Mouse (Mus musculus) MEL (cell line): ENCODE data around the gene C77080. TPM values are rescaled to one million over a fixed set of nuclear protein-coding genes. Genes with fewer than 3 reads are reported as not detected.

Experiments
- DNase-seq: peaks from one replicate; pipeline ENCODE4 v3.0.0; 2011; ENCODE audit warnings: low read depth, low spot score
- H3K27ac ChIP-seq: 2 replicates; pipeline ENCODE4 v1.5.1; 2012; ENCODE audit warnings: low read depth, mild to moderate bottlenecking, control low read depth, low read length, moderate library complexity; ENCODE audit not compliant: control insufficient read depth
- H3K27me3 ChIP-seq, 2 experiments: fragments of 150-350 bp in 1 of 2; sonication (generic) in 1 of 2; 2 replicates each; pipeline ENCODE4 v1.6.1; 2012; ENCODE audit warnings: low read length in 2 of 2, mild to moderate bottlenecking in 2 of 2, improper control_type of control experiment in 1 of 2, moderate library complexity in 1 of 2; ENCODE audit not compliant: insufficient read depth in 2 of 2, control insufficient read depth in 1 of 2
- H3K36me3 ChIP-seq, 2 experiments: 2 replicates each; pipeline ENCODE4 v1.6.1; 2012 to 2014; ENCODE audit warnings: low read length in 2 of 2, improper control_type of control experiment in 1 of 2, inconsistent platforms in 1 of 2, mild to moderate bottlenecking in 1 of 2; ENCODE audit not compliant: insufficient read depth in 2 of 2, control insufficient read depth in 1 of 2
- H3K4me1 ChIP-seq, 2 experiments: fragments of 150-350 bp in 1 of 2; sonication (generic) in 1 of 2; 2 replicates each; pipeline ENCODE4 v1.6.1; 2012; ENCODE audit warnings: low read length in 2 of 2, improper control_type of control experiment in 1 of 2, mild to moderate bottlenecking in 1 of 2; ENCODE audit not compliant: insufficient read depth in 2 of 2, control insufficient read depth in 1 of 2
- H3K4me3 ChIP-seq, 2 experiments: fragments of 150-350 bp in 1 of 2; sonication (generic) in 1 of 2; 2 replicates each; pipeline ENCODE4 v1.5.1; 2012; ENCODE audit warnings: low read depth in 2 of 2, low read length in 2 of 2, mild to moderate bottlenecking in 2 of 2, moderate library complexity in 2 of 2, control low read depth in 1 of 2, improper control_type of control experiment in 1 of 2; ENCODE audit not compliant: control insufficient read depth in 1 of 2, insufficient read depth in 1 of 2
- H3K79me2 ChIP-seq: 2 replicates; pipeline ENCODE4 v1.6.1; 2012; ENCODE audit warnings: mild to moderate bottlenecking, low read length, moderate library complexity; ENCODE audit not compliant: control insufficient read depth, poor library complexity, insufficient read depth
- H3K9ac ChIP-seq: 2 replicates; pipeline ENCODE4 v1.6.1; 2012; ENCODE audit warnings: low read depth, mild to moderate bottlenecking, control low read depth, low read length, moderate library complexity; ENCODE audit not compliant: control insufficient read depth, poor library complexity, severe bottlenecking
- H3K9me3 ChIP-seq: fragments of 150-350 bp; sonication (generic); replicated peaks from 2 replicates; pipeline ENCODE4 v1.6.1; 2012; ENCODE audit warnings: mild to moderate bottlenecking, low read length, improper control_type of control experiment, moderate library complexity; ENCODE audit not compliant: insufficient read depth
- GATA1 ChIP-seq: IDR thresholded peaks from 2 replicates; pipeline ENCODE4 v1.6.1; 2011; ENCODE audit warnings: low read depth, low read length, improper control_type of control experiment
- JUND ChIP-seq: IDR thresholded peaks from 2 replicates; pipeline ENCODE4 v1.6.1; 2011; ENCODE audit warnings: low read depth, mild to moderate bottlenecking, improper control_type of control experiment, low read length
- KAT2A ChIP-seq: conservative IDR thresholded peaks from 2 replicates; pipeline ENCODE4 v1.6.1; 2012; ENCODE audit warnings: low read depth, low read length, improper control_type of control experiment, inconsistent platforms
- MAZ ChIP-seq: IDR thresholded peaks from 2 replicates; pipeline ENCODE4 v1.6.1; 2012; ENCODE audit warnings: low read depth, mild to moderate bottlenecking, inconsistent platforms, low read length, improper control_type of control experiment
- MEF2A ChIP-seq: IDR thresholded peaks from 2 replicates; pipeline ENCODE4 v1.6.1; 2014; ENCODE audit warnings: low read depth, mild to moderate bottlenecking, inconsistent platforms, low read length, improper control_type of control experiment; ENCODE audit not compliant: poor library complexity, insufficient replicate concordance, severe bottlenecking; ENCODE audit errors: extremely low read depth
- MXI1 ChIP-seq: IDR thresholded peaks from 2 replicates; pipeline ENCODE4 v1.6.1; 2011; ENCODE audit warnings: mild to moderate bottlenecking, low read depth, low read length, improper control_type of control experiment
- NRF1 ChIP-seq: IDR thresholded peaks from 2 replicates; pipeline ENCODE4 v1.6.1; 2014; ENCODE audit warnings: low read depth, mild to moderate bottlenecking, inconsistent platforms, low read length, improper control_type of control experiment, moderate library complexity; ENCODE audit not compliant: poor library complexity, insufficient read depth, severe bottlenecking
- POLR2A ChIP-seq, 2 experiments: IDR thresholded peaks; 2 replicates each; pipeline ENCODE4 v1.6.1; 2011 to 2012; ENCODE audit warnings: low read length in 2 of 2, mild to moderate bottlenecking in 2 of 2, control low read depth in 1 of 2, improper control_type of control experiment in 1 of 2, low read depth in 1 of 2, moderate library complexity in 1 of 2; ENCODE audit not compliant: control insufficient read depth in 1 of 2, insufficient read depth in 1 of 2, poor library complexity in 1 of 2
- POLR2AphosphoS2 ChIP-seq: IDR thresholded peaks from 2 replicates; pipeline ENCODE4 v1.6.1; 2011; ENCODE audit warnings: low read length, improper control_type of control experiment
- RCOR1 ChIP-seq: IDR thresholded peaks from 2 replicates; pipeline ENCODE4 v1.6.1; 2012; ENCODE audit warnings: low read depth, mild to moderate bottlenecking, inconsistent platforms, low read length, improper control_type of control experiment
- SIN3A ChIP-seq: IDR thresholded peaks from 2 replicates; pipeline ENCODE4 v1.6.1; 2012; ENCODE audit warnings: low read length, improper control_type of control experiment, inconsistent platforms
- TCF12 ChIP-seq: IDR thresholded peaks from 2 replicates; pipeline ENCODE4 v1.6.1; 2014; ENCODE audit warnings: low read depth, mild to moderate bottlenecking, inconsistent platforms, low read length, improper control_type of control experiment, moderate library complexity
- ZC3H11A ChIP-seq: IDR thresholded peaks from 2 replicates; pipeline ENCODE4 v1.6.1; 2012; ENCODE audit warnings: low read depth, mild to moderate bottlenecking, inconsistent platforms, low read length, improper control_type of control experiment
- ZMIZ1 ChIP-seq: IDR thresholded peaks from 2 replicates; pipeline ENCODE4 v1.6.1; 2012; ENCODE audit warnings: low read depth, mild to moderate bottlenecking, inconsistent platforms, low read length, improper control_type of control experiment, moderate library complexity
- ZNF384 ChIP-seq: IDR thresholded peaks from 2 replicates; pipeline ENCODE4 v1.6.1; 2012; ENCODE audit warnings: low read depth, mild to moderate bottlenecking, inconsistent platforms, low read length, improper control_type of control experiment
- polyA plus RNA-seq, 2 experiments: library from polyadenylated mRNA; stranded (reverse) in 1 of 2; unstranded in 1 of 2; fragments of >175 nt in 1 of 2; fragments of >200 nt in 1 of 2; gene quantifications; 2 replicates each; pipeline versions ENCODE4 v1.2.1 to v1.2.4; 2012; ENCODE audit warnings: low replicate concordance in 2 of 2, low read depth in 1 of 2; ENCODE audit not compliant: insufficient read length in 2 of 2, insufficient read depth in 1 of 2, missing spikeins in 1 of 2
- total RNA-seq: library from RNA; depleted of rRNA; stranded (reverse); fragments of 300-350 nt; gene quantifications from 2 replicates; pipeline ENCODE4 v1.2.3, GENCODE M21; 2012

The C77080 gene
- total and polyA plus RNA-seq, 3 experiments = 0.92 to 6.9 TPM; not detected in 1

GRCm38 (mm10) chr4:129231594-129232450 is 29.4 kb downstream of the C77080 start:
- Histone ChIP-seq H3K4me3 (no peak overlapping the region), H3K9me3 (no peaks in the 10 kb centered on the region), H3K79me2 (no peaks in the 10 kb centered on the region), H3K4me1 (peaks cover 25 to 50% of the 10 kb centered on the region in 2 experiments), H3K27me3 (no peaks in the 10 kb centered on the region), H3K9ac (no peak overlapping the region), H3K36me3 (peaks cover 0 to 34% of the 10 kb centered on the region in 2 experiments; a peak in 2 of 4 replicates), H3K27ac (no peak overlapping the region)
- peak; percentile 30; the same call in 1 of the 2 replicates for TF ChIP-seq MAZ
- no peak for TF ChIP-seq TCF12
- peak; percentile 51 for TF ChIP-seq GATA1
- no peak for TF ChIP-seq ZMIZ1
- TF ChIP-seq ZNF384 = no peak
- no peak for TF ChIP-seq POLR2A (IDR thresholded peaks at IDR 0.05; ENCODE audit: control insufficient read depth in 1 of 2, insufficient read depth in 1 of 2, low read depth in 1 of 2, low read length in 2 of 2, poor library complexity in 1 of 2)
- TF ChIP-seq NRF1 = 0 out of 2 replicates have a peak, but pooled peaks have one; percentile 6
- DNase-seq = peak; percentile 50

- Histone ChIP-seq H3K27me3 (no peaks in the 10 kb centered on the region), H3K4me1 (peaks cover 21 to 45% of the 10 kb centered on the region in 2 experiments), H3K79me2 (no peaks in the 10 kb centered on the region), H3K9ac (no peak overlapping the region), H3K4me3 (no peak overlapping the region), H3K27ac (no peak overlapping the region), H3K9me3 (no peaks in the 10 kb centered on the region), H3K36me3 (peaks cover 0 to 27% of the 10 kb centered on the region in 2 experiments; a peak in 2 of 4 replicates)
- DNase-seq = no peak
- TF ChIP-seq SIN3A (no peak), POLR2AphosphoS2 (no peak), RCOR1 (no peak), JUND (no peak), ZC3H11A (no peak), MAZ (no peak), KAT2A (no peak), MEF2A (no peak), MXI1 (no peak)
These were observed 30.3 kb downstream of the C77080 start for GRCm38 (mm10) chr4:129230926-129231325.
